Mouse (Mus musculus) brain, embryonic 14.5 days (tissue): ENCODE results near the gene Hint1. TPM values are rescaled to one million over a fixed set of nuclear protein-coding genes. Genes with fewer than 3 reads are reported as not detected.
A peak's percentile ranks its signal among the peaks of the same experiment; 100 is the strongest.
"Not testable (repeated sequence)": the region's sequence is repeated elsewhere in the genome, so short reads cannot be mapped to it uniquely, and the experiment has no call there.

ENCODE experiments used
- DNase-seq: peaks from one replicate; pipeline ENCODE4 v3.0.0-alpha.2; 2011; ENCODE audit warnings: low read depth
- CTCF ChIP-seq: fragments of 200-500 bp; IDR thresholded peaks from 2 replicates; pipeline ENCODE4 v1.5.1; 2012; ENCODE audit warnings: inconsistent platforms, mild to moderate bottlenecking, moderate library complexity, borderline replicate concordance; ENCODE audit not compliant: insufficient read depth, insufficient read length; ENCODE audit errors: extremely low read depth
- POLR2A ChIP-seq: fragments of 200-500 bp; IDR thresholded peaks from 2 replicates; pipeline ENCODE4 v1.6.1; 2012; ENCODE audit warnings: mild to moderate bottlenecking, inconsistent platforms, borderline replicate concordance; ENCODE audit not compliant: poor library complexity, insufficient read depth, insufficient read length, severe bottlenecking; ENCODE audit errors: extremely low read depth
- polyA plus RNA-seq: library from polyadenylated mRNA; depleted of rRNA; stranded (reverse); fragments of >200 nt; gene quantifications from 2 replicates; pipeline ENCODE4 v1.2.3, GENCODE M21; 2012

Gene Hint1
- polyA plus RNA-seq, 1 experiment = 711 TPM

DNA sequence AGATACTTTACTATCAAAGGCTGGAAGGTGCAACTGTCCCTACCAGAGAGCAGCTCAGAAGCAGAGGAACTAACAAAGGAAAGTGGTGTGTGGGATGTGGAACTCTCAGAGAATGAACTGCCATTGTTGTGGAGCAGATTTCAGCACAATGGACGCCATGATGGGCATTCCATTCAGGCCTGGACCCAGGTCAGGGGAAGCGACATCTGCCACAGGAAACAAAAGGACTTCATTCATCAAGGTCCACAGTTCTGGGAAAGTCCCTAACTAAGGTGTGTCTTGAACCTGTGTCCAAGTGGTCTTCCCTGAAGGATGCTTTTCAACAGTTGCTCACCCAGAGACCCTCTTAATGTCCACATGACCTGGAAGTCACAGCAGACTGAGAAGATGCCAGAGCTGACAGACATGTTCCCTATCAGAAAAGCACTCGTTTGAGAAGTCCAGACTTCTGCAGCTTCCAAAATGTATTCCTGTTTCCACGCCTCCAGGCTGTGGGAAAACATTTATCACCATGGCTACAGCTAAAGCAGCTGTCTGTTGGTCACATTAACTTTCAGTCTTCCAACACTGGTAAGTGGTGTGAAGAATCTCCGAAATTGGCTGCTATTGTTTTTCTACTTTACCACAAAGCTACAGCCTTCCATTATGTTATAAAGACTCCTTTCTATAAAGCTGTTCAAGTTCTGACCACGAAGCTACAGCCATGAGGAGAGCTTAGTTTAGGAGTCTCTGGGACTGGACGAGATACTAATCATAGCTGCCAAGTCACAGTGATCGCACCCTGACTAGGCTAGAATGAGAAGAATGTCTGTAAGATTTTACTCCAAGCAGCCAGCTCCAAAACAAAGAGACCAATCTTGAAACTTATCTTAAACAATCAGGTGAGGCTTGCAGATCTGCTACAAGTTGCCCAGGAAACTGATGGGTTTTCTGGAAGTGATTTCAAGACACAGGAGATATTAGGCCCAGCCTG, 20.4 kb upstream of the Hint1 start:
- no peak for TF ChIP-seq CTCF

GRCm38 (mm10) chr11:54849961-54850758, 16.0 kb upstream of the Hint1 start:
- no peak for DNase-seq
- TF ChIP-seq POLR2A = no peak
- no peak for TF ChIP-seq CTCF

More for the DNA sequence above, 20.4 kb upstream of the Hint1 start:
- DNase-seq = peak; percentile 70

DNA sequence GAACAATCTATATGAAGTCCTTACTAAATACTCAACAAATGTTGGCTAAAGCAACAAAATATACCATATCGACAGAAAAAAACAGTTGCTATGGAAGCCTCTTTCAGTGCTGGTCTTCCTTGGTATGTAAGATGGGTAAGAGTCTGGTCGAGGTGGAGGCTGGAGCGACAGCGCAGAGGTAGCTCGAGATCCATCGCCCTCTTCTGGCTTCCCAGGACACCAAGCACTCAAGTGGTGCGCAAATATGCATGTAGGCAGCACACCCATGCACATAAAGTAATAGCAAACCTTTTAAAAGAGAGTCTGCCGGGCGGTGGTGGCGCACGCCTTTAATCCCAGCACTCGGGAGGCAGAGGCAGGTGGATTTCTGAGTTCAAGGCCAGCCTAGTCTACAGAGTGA, 14.5 kb upstream of the Hint1 start:
- DNase-seq = no peak
- TF ChIP-seq POLR2A (no peak), CTCF (no peak)

DNA sequence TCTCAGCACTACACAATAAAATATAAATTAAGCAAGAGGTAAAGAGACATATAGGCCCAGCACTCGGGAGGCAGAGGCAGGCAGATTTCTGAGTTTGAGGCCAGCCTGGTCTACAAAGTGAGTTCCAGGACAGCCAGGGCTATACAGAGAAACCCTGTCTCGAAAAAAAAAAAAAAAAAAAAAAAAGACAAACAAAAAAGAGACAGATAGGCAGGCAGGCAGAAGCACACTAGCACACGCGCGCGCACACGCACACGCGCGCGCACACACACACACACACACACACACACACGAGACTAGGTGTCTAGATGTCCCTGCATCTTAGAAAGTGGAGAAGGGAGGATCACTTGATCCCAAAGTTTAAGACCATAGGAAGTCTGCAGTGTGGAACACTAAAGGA, 7.3 kb upstream of the Hint1 start:
- DNase-seq = not testable (repeated sequence)

- peak; percentile 80 for DNase-seq
- TF ChIP-seq POLR2A = no peak
- peak; percentile 41; the same call in 1 of the 2 replicates for TF ChIP-seq CTCF
Observed at GRCm38 (mm10) chr11:54859322-54860165, 6.6 kb upstream of the Hint1 start.

DNA sequence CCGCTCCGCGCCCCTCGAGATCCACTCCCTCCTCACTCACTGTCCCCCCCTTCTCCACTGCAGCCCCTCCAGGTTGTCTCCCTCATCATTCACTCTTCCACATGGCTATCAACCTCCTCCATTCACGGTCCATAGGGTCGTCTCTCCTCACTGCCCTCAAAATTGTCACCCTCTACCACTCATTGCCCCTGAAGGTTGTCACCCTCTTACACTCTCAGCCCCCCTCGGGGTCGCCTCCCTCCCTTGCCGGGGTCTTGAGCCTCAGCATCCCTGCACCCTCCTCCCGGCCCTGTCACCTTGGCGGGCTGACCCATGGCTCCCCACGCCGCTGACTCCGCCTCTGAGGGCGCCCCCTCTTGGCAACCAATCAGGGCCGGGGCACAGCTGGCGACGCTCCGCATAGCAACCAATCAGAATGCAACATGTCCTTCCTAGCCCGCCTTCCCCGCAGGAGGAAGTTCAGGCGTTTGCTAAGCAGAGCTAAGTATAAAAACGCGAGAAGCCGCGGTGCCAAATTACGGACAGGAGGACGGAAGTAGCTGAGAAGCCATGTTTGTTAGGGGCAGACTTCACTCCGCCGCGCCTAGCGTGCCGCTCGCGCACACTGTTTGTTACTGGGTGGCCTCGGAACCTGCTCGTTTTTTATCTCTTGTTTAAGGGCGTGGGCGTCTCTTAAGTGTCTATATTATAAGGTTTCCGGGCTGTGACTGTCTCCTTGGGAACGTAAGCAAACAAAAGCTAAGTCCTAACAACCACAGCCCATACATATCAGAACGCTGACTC, 5.7 kb upstream of the Hint1 start, which contains the start of gene Lyrm7:
Lyrm7 (minus strand) TSS at position 661 of the 783 bp plus-strand sequence.
- TF ChIP-seq CTCF (no peak), POLR2A (peak; percentile 83; the same call in 1 of the 2 replicates)
- DNase-seq = peak; percentile 100

DNA sequence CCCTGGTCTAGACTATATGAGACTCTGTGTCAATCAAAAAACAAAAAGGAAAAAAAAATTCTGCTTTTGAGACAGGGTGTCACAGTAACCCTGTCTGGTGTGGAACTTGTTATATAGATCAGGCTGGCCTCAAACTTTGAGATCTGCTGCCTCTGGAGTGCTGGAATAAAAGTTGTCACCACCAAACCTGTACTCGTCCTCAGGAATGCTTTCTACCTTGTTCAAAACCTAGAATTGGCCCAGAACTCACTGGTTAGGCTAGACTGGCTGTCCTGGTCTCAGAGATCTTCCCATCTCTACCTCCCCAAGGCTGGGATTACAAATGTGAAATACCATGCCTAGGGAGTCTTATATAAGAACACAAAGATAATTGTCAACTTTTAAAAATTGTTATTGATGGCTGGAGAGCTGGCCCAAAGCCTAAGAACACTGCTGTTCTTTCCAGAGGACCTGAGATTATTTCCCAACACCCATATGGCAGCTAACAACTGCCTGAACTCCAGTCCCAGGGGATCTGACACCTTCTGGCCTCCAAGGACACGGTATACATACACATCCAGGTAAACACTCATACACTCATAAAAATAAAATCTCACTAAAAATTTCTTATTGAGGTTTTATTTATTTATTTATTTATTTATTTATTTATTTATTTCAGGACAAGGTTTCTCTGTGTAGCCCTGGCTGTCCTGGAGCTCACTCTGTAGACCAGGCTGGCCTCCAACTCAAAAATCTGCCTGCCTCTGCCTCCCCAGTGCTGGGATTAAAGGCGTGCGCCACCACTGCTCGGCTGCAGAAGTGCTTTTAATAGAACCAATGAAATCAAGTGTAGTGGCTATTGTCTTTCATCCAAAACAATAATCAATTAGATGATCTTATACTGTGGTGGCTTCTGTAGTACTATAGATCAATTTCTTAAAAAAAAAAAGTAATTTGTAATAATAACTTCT, 4.4 kb upstream of the Hint1 start:
- TF ChIP-seq CTCF = no peak
- no peak for TF ChIP-seq POLR2A
- DNase-seq = no peak

DNA sequence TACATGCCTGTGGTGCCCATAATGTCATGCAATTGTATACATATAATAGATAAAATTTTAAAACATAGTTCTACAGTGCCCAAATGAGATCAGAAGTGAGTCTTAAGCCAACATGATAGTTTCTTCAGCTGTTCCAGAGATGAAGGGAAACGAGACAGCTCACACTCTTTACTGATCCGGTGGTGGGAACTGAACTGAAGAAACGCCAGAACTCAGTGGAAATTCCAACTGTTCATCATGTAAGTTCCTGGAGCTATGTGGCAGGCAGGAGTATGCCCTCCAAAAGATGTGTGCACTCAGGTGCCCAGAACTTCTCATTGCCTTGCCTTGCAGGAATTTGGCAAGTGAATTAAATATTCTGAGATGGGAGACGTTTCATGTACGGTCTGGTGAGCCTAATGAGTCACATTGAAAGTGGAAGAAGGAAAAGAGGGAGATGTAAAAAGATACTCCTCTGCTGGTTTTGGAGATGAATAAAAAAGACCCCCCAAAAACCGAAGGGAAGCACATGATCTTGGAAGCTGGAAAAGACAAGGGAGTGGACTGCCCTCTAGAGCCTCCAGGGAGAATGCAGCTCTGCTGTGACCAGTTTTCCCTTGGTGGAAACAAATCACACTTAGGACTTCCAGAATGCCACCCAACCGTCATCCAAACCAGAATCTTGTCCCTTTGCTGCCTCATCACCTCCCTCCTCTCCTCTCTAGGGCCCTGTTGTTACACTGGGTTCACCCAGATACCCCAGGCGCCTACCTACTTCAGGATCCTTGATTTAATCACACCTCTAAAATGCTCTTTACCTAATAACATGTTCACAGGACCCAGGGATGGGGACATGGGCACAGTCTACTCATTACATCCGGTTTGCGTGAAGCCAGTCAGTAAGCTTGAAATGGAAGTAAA, 3.3 kb upstream of the Hint1 start:
- peak; percentile 85 for DNase-seq
- no peak for TF ChIP-seq POLR2A
- TF ChIP-seq CTCF = peak; percentile 86

DNA sequence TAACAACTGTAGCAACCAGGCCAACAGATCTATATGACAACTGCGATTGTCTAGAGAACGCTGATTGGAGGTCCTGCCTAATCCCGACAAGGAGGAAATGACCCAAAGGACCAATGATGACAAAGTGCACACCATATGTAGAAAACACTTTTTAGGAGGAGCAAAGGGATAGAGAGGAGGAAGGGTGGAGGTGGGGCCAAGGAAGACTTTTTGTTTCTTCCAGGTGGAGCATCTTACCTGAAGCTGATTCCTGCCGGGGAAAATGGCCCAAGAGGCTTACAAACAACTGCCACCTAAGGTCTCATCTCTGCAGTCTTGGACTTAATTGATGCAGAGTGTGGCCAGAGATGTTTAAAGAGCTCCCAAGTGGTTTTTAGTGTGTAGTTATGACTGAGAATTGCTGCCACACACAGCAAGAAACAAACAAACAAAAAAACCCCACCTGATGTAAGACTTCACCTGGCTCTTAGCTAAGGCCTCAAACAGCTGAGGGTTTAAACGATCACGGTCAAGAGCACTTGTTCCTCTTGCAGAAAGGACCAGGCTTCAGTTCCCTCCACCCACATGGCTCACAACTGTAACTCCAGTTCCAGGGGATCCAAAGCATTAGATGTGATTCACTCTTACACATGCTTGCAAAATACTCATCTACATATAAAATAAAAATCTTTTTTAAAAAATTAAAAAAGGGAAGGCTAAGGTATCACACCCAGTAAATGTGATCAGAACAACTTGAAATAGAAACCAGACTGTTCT, 675 bp upstream of the Hint1 start:
- no peak for TF ChIP-seq POLR2A
- no peak for TF ChIP-seq CTCF
- no peak for DNase-seq

DNA sequence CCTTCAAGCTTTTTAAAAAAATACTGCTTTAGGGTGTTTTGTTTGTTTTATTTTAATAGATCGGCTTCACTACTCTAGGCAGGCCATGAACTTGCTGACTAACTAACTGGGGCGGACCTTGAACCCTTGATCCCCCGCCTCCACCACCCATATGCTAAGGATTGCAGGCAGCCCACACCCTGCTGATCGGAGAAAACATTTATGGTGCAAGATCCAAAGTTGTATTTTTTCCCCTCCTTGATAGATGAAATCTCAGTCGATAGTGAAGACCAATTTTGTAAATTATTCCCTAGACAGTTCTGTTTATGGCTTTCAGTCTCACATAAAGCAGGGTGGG, 834 bp downstream of the Hint1 start:
- TF ChIP-seq POLR2A (no peak), CTCF (no peak)
- peak; percentile 49 for DNase-seq
